Mouse (Mus musculus) heart, adult 2 months (tissue): Measurements from ENCODE around the gene Sstr3.

Experiments used
- CTCF ChIP-seq: fragments of 200-600 bp; IDR thresholded peaks from 2 replicates; pipeline ENCODE4 v1.8.1; 2022; ENCODE audit warnings: antibody characterized with exemption, mild to moderate bottlenecking, moderate library complexity
- EP300 ChIP-seq: fragments of 200-500 bp; IDR thresholded peaks from 2 replicates; pipeline ENCODE4 v1.6.1; 2011; ENCODE audit warnings: low read depth, low read length, control low read depth; ENCODE audit not compliant: insufficient read depth
- POLR2A ChIP-seq: fragments of 200-500 bp; IDR thresholded peaks from 2 replicates; pipeline ENCODE4 v1.6.1; 2011; ENCODE audit warnings: mild to moderate bottlenecking, low read depth, low read length, control low read depth; ENCODE audit not compliant: insufficient read depth

GRCm38 (mm10) chr15:78491301-78491700, 53.2 kb downstream of the Sstr3 start:
- TF ChIP-seq CTCF (no peak), EP300 (no peak), POLR2A (no peak)
